Mouse (Mus musculus): Measurements from ENCODE around the gene Mbd6.

DNA sequence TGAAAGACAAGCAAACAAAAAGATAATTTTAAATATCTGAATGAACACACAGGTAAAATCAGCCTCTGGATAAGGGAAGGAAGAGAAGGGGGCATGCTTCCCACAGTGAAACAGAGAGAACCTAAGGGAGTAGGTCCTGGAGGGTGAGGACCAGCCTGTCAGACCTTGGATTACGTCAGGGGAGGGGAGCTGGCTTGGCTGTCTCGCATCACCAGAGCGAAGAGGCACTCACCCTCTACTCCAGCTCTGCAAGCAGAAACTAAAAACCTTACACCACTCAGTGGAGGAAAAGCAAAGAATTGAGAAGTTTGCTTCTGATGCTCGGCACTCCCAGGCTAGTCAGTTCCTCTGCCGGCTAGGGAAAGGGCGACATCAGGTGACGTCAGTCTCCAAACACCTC lies 31.2 kb upstream of the Mbd6 start:
- no peak for TF ChIP-seq CTCF (IDR thresholded peaks at IDR 0.05)
- TF ChIP-seq POLR2A (IDR thresholded peaks at IDR 0.05; ENCODE audit: insufficient read depth, low read depth, low read length), result no peak

Data from heart, adult 2 months (tissue).